Mouse (Mus musculus) lung, adult 2 months (tissue): ENCODE data around the gene Lst1.

ENCODE experiments used
- CTCF ChIP-seq: fragments of 200-500 bp; IDR thresholded peaks from 2 replicates; pipeline ENCODE4 v1.5.1; 2011; ENCODE audit warnings: mild to moderate bottlenecking, low read length, control low read depth; ENCODE audit not compliant: insufficient read depth
- POLR2A ChIP-seq: fragments of 200-500 bp; IDR thresholded peaks from 2 replicates; pipeline ENCODE4 v1.6.1; 2011; ENCODE audit warnings: low read depth, mild to moderate bottlenecking, control low read depth, low read length, borderline replicate concordance; ENCODE audit errors: extremely low read depth

- TF ChIP-seq CTCF (no peak), POLR2A (no peak)
These were observed 33.6 kb downstream of the Lst1 start for GRCm38 (mm10) chr17:35154616-35155015.
